Comparison of ENCODE assay signal across 9 mouse cellular contexts in genomic region chr11:24370861-24371686, GRCm38 (mm10).
DNase-seq lines count a peak whose midpoint lies in the region; ATAC-seq lines count a peak whose summit lies in the region.
"Had no signal": no experiment of that assay in that cellular context is flagged by ENCODE, and none has a peak within 500 bp of the region (broad histone marks: within the 10 kb centered on the region; RNA-seq: fewer than 3 reads in every experiment).

No protein-coding gene starts in this region.

- H3K4me2 ChIP-seq in embryonic facial prominence, embryonic 12.5 days (replicated peaks) = 0 out of 2 replicates have a peak overlapping the region, but pooled peaks have one; percentile 5
- peak overlapping the region; percentile 41 for H3K4me2 ChIP-seq in forebrain, embryonic 12.5 days
- peak overlapping the region; percentile 42 for H3K4me2 ChIP-seq in neural tube, embryonic 12.5 days (replicated peaks)

- H3K9ac ChIP-seq in embryonic facial prominence, embryonic 12.5 days = 0 out of 2 replicates have a peak overlapping the region, but pooled peaks have one; percentile 0
- H3K9ac ChIP-seq in forebrain, embryonic 12.5 days = no peak overlapping the region
- H3K9ac ChIP-seq in neural tube, embryonic 12.5 days = no peak overlapping the region

- peak; percentile 32; the same call in 1 of the 2 replicates for ATAC-seq in embryonic facial prominence, embryonic 12.5 days (ENCODE audit: insufficient number of reproducible peaks, insufficient read depth, low FRiP score, low TSS enrichment)
- ATAC-seq in forebrain, embryonic 12.5 days (ENCODE audit: low FRiP score) = peak; percentile 49
- peak; percentile 54 for ATAC-seq in neural tube, embryonic 12.5 days (ENCODE audit: low FRiP score, low read depth)

- peaks cover 36% of the 10 kb centered on the region for H3K4me1 ChIP-seq in embryonic facial prominence, embryonic 12.5 days
- H3K4me1 ChIP-seq in forebrain, embryonic 12.5 days = peaks cover 46% of the 10 kb centered on the region
- H3K4me1 ChIP-seq in limb, embryonic 10.5 days = peaks cover 44% of the 10 kb centered on the region
- H3K4me1 ChIP-seq in neural tube, embryonic 12.5 days = peaks cover 16% of the 10 kb centered on the region

- no peak overlapping the region for H3K4me3 ChIP-seq in embryonic facial prominence, embryonic 12.5 days
- H3K4me3 ChIP-seq in forebrain, embryonic 12.5 days (replicated peaks) = no peak overlapping the region
- peak overlapping the region; percentile 9; the same call in 1 of the 2 replicates for H3K4me3 ChIP-seq in limb, embryonic 10.5 days
- H3K4me3 ChIP-seq in neural tube, embryonic 12.5 days = no peak overlapping the region

- peak overlapping the region; percentile 43; the same call in 1 of the 2 replicates for H3K27ac ChIP-seq in embryonic facial prominence, embryonic 12.5 days
- H3K27ac ChIP-seq in forebrain, embryonic 12.5 days = peak overlapping the region; percentile 89
- H3K27ac ChIP-seq in limb, embryonic 10.5 days = peak overlapping the region; percentile 81
- H3K27ac ChIP-seq in neural tube, embryonic 12.5 days = no peak overlapping the region

- DNase-seq in limb, embryonic 10.5 days (ENCODE audit: low spot score) = no peak
- no peak for DNase-seq in yolk sac, embryonic 10.5 days (ENCODE audit: low spot score)
- no peak for DNase-seq in natural killer cell, adult 2 months (ENCODE audit: low spot score in 2 of 2)
- no peak for DNase-seq in adrenal gland, postnatal 14 days
- DNase-seq: gastrocnemius, postnatal 14 days; kidney, postnatal 10 days had no signal

- WGBS in embryonic facial prominence, embryonic 12.5 days = 48% methylated on average over 10 of the region's 10 CpGs
- 24% methylated on average over 10 of the region's 10 CpGs for WGBS in forebrain, embryonic 12.5 days
- 54% methylated on average over 10 of the region's 10 CpGs for WGBS in limb, embryonic 10.5 days
- 36% methylated on average over 10 of the region's 10 CpGs for WGBS in neural tube, embryonic 12.5 days

- H3K27me3 ChIP-seq in embryonic facial prominence, embryonic 12.5 days = no peaks in the 10 kb centered on the region
- H3K27me3 ChIP-seq in forebrain, embryonic 12.5 days = peaks cover 27% of the 10 kb centered on the region; the same call in 1 of the 2 replicates
- H3K27me3 ChIP-seq in limb, embryonic 10.5 days (ENCODE audit: low read depth, poor library complexity, severe bottlenecking) = no peaks in the 10 kb centered on the region
- H3K27me3 ChIP-seq in neural tube, embryonic 12.5 days (replicated peaks) = no peaks in the 10 kb centered on the region; the same call in 1 of the 2 replicates

- H3K9me3 ChIP-seq in embryonic facial prominence, embryonic 12.5 days = no peaks in the 10 kb centered on the region
- H3K9me3 ChIP-seq in forebrain, embryonic 12.5 days = no peaks in the 10 kb centered on the region
- H3K9me3 ChIP-seq in limb, embryonic 10.5 days (replicated peaks) = no peaks in the 10 kb centered on the region
- no peaks in the 10 kb centered on the region for H3K9me3 ChIP-seq in neural tube, embryonic 12.5 days

- no peaks in the 10 kb centered on the region for H3K36me3 ChIP-seq in embryonic facial prominence, embryonic 12.5 days
- H3K36me3 ChIP-seq in forebrain, embryonic 12.5 days (replicated peaks) = no peaks in the 10 kb centered on the region
- H3K36me3 ChIP-seq in limb, embryonic 10.5 days = no peaks in the 10 kb centered on the region
- no peaks in the 10 kb centered on the region for H3K36me3 ChIP-seq in neural tube, embryonic 12.5 days
